Comparison of ENCODE assay signal across 28 mouse cellular contexts in the genomic region with DNA sequence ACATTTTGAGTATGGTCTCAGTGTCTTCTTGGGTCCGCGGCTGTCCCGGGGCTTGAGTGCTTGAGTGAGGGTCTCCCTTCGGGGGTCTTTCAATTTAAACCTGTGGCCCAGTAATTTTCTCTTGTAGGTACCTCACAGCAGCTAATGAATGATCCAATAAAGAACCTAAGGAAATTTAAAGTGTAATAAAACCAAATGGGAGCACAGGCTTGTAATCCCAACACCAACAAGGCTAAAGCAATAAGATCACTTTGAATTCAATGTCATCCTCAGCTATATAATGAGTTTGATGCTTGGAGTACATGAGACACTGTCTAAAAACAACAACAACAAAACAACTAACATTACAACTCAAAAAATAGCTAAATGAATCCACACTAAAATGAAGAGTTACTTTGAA.
"Had no signal": no experiment of that assay in that cellular context is flagged by ENCODE, and none has a peak within 500 bp of the region (broad histone marks: within the 10 kb centered on the region; RNA-seq: fewer than 3 reads in every experiment).

No protein-coding gene starts in this region.

- DNase-seq: left cerebral cortex, postnatal 4 days; liver, embryonic 13.5 days; liver, postnatal 0 days; lung, adult 18-20 months; lung, adult 2 months; lung, embryonic 14.5 days; lung, postnatal 10 days; lung, postnatal 14 days; lung, postnatal 36 days; lung, postnatal 4 days; midbrain, embryonic 14.5 days had no signal

- H3K9ac ChIP-seq: limb, embryonic 12.5 days; limb, embryonic 13.5 days; limb, embryonic 15.5 days; liver, embryonic 12.5 days; liver, embryonic 13.5 days; liver, embryonic 14.5 days; liver, embryonic 15.5 days; liver, postnatal 0 days; lung, embryonic 14.5 days; lung, embryonic 15.5 days; midbrain, embryonic 12.5 days; midbrain, embryonic 13.5 days; midbrain, embryonic 15.5 days; neural tube, embryonic 12.5 days had no signal

- H3K27me3 ChIP-seq: limb, embryonic 12.5 days; limb, embryonic 13.5 days; limb, embryonic 15.5 days; liver, embryonic 12.5 days; liver, embryonic 13.5 days; liver, embryonic 15.5 days; lung, embryonic 15.5 days; megakaryocyte, embryonic 14.5 days; midbrain, embryonic 12.5 days; midbrain, embryonic 13.5 days; midbrain, embryonic 15.5 days; neural tube, embryonic 12.5 days had no signal

- H3K36me3 ChIP-seq: limb, embryonic 10.5 days; limb, embryonic 12.5 days; limb, embryonic 13.5 days; limb, embryonic 15.5 days; liver, embryonic 12.5 days; liver, embryonic 13.5 days; liver, embryonic 15.5 days; lung, embryonic 15.5 days; midbrain, embryonic 10.5 days; midbrain, embryonic 12.5 days; midbrain, embryonic 13.5 days; midbrain, embryonic 15.5 days; neural tube, embryonic 12.5 days had no signal

- H3K4me1 ChIP-seq: limb, embryonic 10.5 days; limb, embryonic 12.5 days; limb, embryonic 13.5 days; limb, embryonic 15.5 days; liver, embryonic 12.5 days; liver, embryonic 13.5 days; liver, embryonic 15.5 days; lung, embryonic 15.5 days; midbrain, embryonic 10.5 days; midbrain, embryonic 12.5 days; midbrain, embryonic 13.5 days; midbrain, embryonic 15.5 days; neural tube, embryonic 12.5 days had no signal

- H3K4me3 ChIP-seq: left cerebral cortex, adult 2 months; limb, embryonic 10.5 days; limb, embryonic 12.5 days; limb, embryonic 13.5 days; limb, embryonic 15.5 days; liver, embryonic 12.5 days; liver, embryonic 13.5 days; liver, embryonic 15.5 days; lung, embryonic 15.5 days; megakaryocyte, embryonic 14.5 days; midbrain, embryonic 10.5 days; midbrain, embryonic 12.5 days; midbrain, embryonic 13.5 days; midbrain, embryonic 15.5 days; myocyte; neural tube, embryonic 12.5 days had no signal

- H3K27ac ChIP-seq: left cerebral cortex, adult 2 months; limb, embryonic 10.5 days; limb, embryonic 12.5 days; limb, embryonic 13.5 days; limb, embryonic 15.5 days; liver, embryonic 12.5 days; liver, embryonic 13.5 days; liver, embryonic 14.5 days; liver, embryonic 15.5 days; lung, embryonic 15.5 days; macrophage; midbrain, embryonic 10.5 days; midbrain, embryonic 12.5 days; midbrain, embryonic 13.5 days; midbrain, embryonic 15.5 days; neural tube, embryonic 12.5 days had no signal
